Mouse (Mus musculus): Measurements from ENCODE around the gene Rasl12. TPM values are rescaled to one million over a fixed set of nuclear protein-coding genes. Genes with fewer than 3 reads are reported as not detected.

Rasl12 gene
- polyA plus RNA-seq, 1 experiment: 0.11 TPM

GRCm38 (mm10) chr9:65408871-65409295, 10.6 kb downstream of the Rasl12 start:
- Histone ChIP-seq H3K36me3 (ENCODE audit: control insufficient read depth, insufficient read depth) (no peaks in the 10 kb centered on the region), H3K79me2 (ENCODE audit: control insufficient read depth, insufficient read depth) (no peaks in the 10 kb centered on the region), H3K4me3 (no peak overlapping the region)

GRCm38 (mm10) chr9:65410378-65410777, 12.1 kb downstream of the Rasl12 start:
- Histone ChIP-seq H3ac (ENCODE audit: control insufficient read depth, insufficient read length) (no peak overlapping the region), H3K4me3 (no peak overlapping the region), H3K27me3 (ENCODE audit: control insufficient read depth, insufficient read depth, insufficient read length) (peaks cover 9% of the 10 kb centered on the region), H3K4me2 (ENCODE audit: low read depth) (no peak overlapping the region), H3K79me2 (ENCODE audit: control insufficient read depth, insufficient read depth) (no peaks in the 10 kb centered on the region), H3K36me3 (ENCODE audit: control insufficient read depth, insufficient read depth) (no peaks in the 10 kb centered on the region)
- no peak for TF ChIP-seq MYOG (IDR thresholded peaks at IDR 0.05; ENCODE audit: control insufficient read depth in 1 of 3, insufficient read depth in 1 of 3, insufficient read length in 2 of 3, low read depth in 2 of 3)

More at GRCm38 (mm10) chr9:65408871-65409295, 10.6 kb downstream of the Rasl12 start:
- H3ac ChIP-seq (ENCODE audit: control insufficient read depth, insufficient read length): no peak overlapping the region
- peaks cover 9% of the 10 kb centered on the region for H3K27me3 ChIP-seq (ENCODE audit: control insufficient read depth, insufficient read depth, insufficient read length)
- no peak for TF ChIP-seq MAX (IDR thresholded peaks at IDR 0.05; ENCODE audit: low read depth)
- peak; percentile 14; the same call in 1 of the 2 replicates for TF ChIP-seq CEBPB (IDR thresholded peaks at IDR 0.05; ENCODE audit: insufficient read depth, poor library complexity, severe bottlenecking)
- no peak for TF ChIP-seq POLR2A (IDR thresholded peaks at IDR 0.05; ENCODE audit: insufficient read length, low read depth)
- no peak for TF ChIP-seq E2F4 (IDR thresholded peaks at IDR 0.05; ENCODE audit: insufficient read depth)
- TF ChIP-seq MYOG (IDR thresholded peaks at IDR 0.05; ENCODE audit: control insufficient read depth in 1 of 3, insufficient read depth in 1 of 3, insufficient read length in 2 of 3, low read depth in 2 of 3): peak in 1 of 3 experiments; percentile 30
- TF ChIP-seq USF1 (IDR thresholded peaks at IDR 0.05; ENCODE audit: low read depth): no peak
- no peak for TF ChIP-seq REST (IDR thresholded peaks at IDR 0.05; ENCODE audit: insufficient read depth, insufficient read length)
- TF ChIP-seq SRF (IDR thresholded peaks at IDR 0.05; ENCODE audit: control insufficient read depth, insufficient read length, low read depth): no peak
- TF ChIP-seq MYOD1 (IDR thresholded peaks at IDR 0.05; ENCODE audit: control insufficient read depth in 1 of 3, insufficient read length in 2 of 3, low read depth in 2 of 3): no peak
- TF ChIP-seq TCF3 (IDR thresholded peaks at IDR 0.05; ENCODE audit: insufficient read length, low read depth): no peak
- TF ChIP-seq TCF12 (IDR thresholded peaks at IDR 0.05; ENCODE audit: insufficient read depth, poor library complexity, severe bottlenecking): no peak
- TF ChIP-seq POLR2AphosphoS2 (IDR thresholded peaks at IDR 0.05; ENCODE audit: insufficient read length, low read depth): no peak
- H3K4me2 ChIP-seq (ENCODE audit: low read depth): no peak overlapping the region

GRCm38 (mm10) chr9:65411326-65411725, 13.0 kb downstream of the Rasl12 start:
- TF ChIP-seq MYOD1 (IDR thresholded peaks at IDR 0.05; ENCODE audit: control insufficient read depth in 1 of 3, insufficient read length in 2 of 3, low read depth in 2 of 3): no peak
- TF ChIP-seq TCF3 (IDR thresholded peaks at IDR 0.05; ENCODE audit: insufficient read length, low read depth): no peak
- TF ChIP-seq E2F4 (IDR thresholded peaks at IDR 0.05; ENCODE audit: insufficient read depth): no peak
- no peak for TF ChIP-seq POLR2A (IDR thresholded peaks at IDR 0.05; ENCODE audit: insufficient read length, low read depth)
- TF ChIP-seq MAX (IDR thresholded peaks at IDR 0.05; ENCODE audit: low read depth): no peak
- no peak for TF ChIP-seq TCF12 (IDR thresholded peaks at IDR 0.05; ENCODE audit: insufficient read depth, poor library complexity, severe bottlenecking)
- TF ChIP-seq USF1 (IDR thresholded peaks at IDR 0.05; ENCODE audit: low read depth): no peak
- no peak for TF ChIP-seq SRF (IDR thresholded peaks at IDR 0.05; ENCODE audit: control insufficient read depth, insufficient read length, low read depth)
- no peak for TF ChIP-seq CEBPB (IDR thresholded peaks at IDR 0.05; ENCODE audit: insufficient read depth, poor library complexity, severe bottlenecking)
- no peak for TF ChIP-seq MYOG (IDR thresholded peaks at IDR 0.05; ENCODE audit: control insufficient read depth in 1 of 3, insufficient read depth in 1 of 3, insufficient read length in 2 of 3, low read depth in 2 of 3)
- no peak for TF ChIP-seq REST (IDR thresholded peaks at IDR 0.05; ENCODE audit: insufficient read depth, insufficient read length)
- TF ChIP-seq POLR2AphosphoS2 (IDR thresholded peaks at IDR 0.05; ENCODE audit: insufficient read length, low read depth): no peak

GRCm38 (mm10) chr9:65417738-65418137, 19.4 kb downstream of the Rasl12 start:
- no peak for TF ChIP-seq POLR2A (IDR thresholded peaks at IDR 0.05; ENCODE audit: insufficient read length, low read depth)
- no peak for TF ChIP-seq CEBPB (IDR thresholded peaks at IDR 0.05; ENCODE audit: insufficient read depth, poor library complexity, severe bottlenecking)
- no peak for TF ChIP-seq MAX (IDR thresholded peaks at IDR 0.05; ENCODE audit: low read depth)
- no peak for TF ChIP-seq E2F4 (IDR thresholded peaks at IDR 0.05; ENCODE audit: insufficient read depth)
- no peak overlapping the region for H3K4me3 ChIP-seq

More at GRCm38 (mm10) chr9:65411326-65411725, 13.0 kb downstream of the Rasl12 start:
- H3K27me3 ChIP-seq (ENCODE audit: control insufficient read depth, insufficient read depth, insufficient read length): peaks cover 9% of the 10 kb centered on the region
- H3K36me3 ChIP-seq (ENCODE audit: control insufficient read depth, insufficient read depth): no peaks in the 10 kb centered on the region
- no peak overlapping the region for H3K4me2 ChIP-seq (ENCODE audit: low read depth)
- no peak overlapping the region for H3K4me3 ChIP-seq
- H3ac ChIP-seq (ENCODE audit: control insufficient read depth, insufficient read length): no peak overlapping the region
- no peaks in the 10 kb centered on the region for H3K79me2 ChIP-seq (ENCODE audit: control insufficient read depth, insufficient read depth)

GRCm38 (mm10) chr9:65419633-65420032, 21.3 kb downstream of the Rasl12 start:
- Histone ChIP-seq H3K36me3 (ENCODE audit: control insufficient read depth, insufficient read depth) (no peaks in the 10 kb centered on the region), H3K4me3 (no peak overlapping the region), H3ac (ENCODE audit: control insufficient read depth, insufficient read length) (no peak overlapping the region), H3K27me3 (ENCODE audit: control insufficient read depth, insufficient read depth, insufficient read length) (no peaks in the 10 kb centered on the region), H3K4me2 (ENCODE audit: low read depth) (no peak overlapping the region), H3K79me2 (ENCODE audit: control insufficient read depth, insufficient read depth) (no peaks in the 10 kb centered on the region)
- TF ChIP-seq CEBPB (IDR thresholded peaks at IDR 0.05; ENCODE audit: insufficient read depth, poor library complexity, severe bottlenecking) (no peak), E2F4 (IDR thresholded peaks at IDR 0.05; ENCODE audit: insufficient read depth) (no peak), MYOG (IDR thresholded peaks at IDR 0.05; ENCODE audit: control insufficient read depth in 1 of 3, insufficient read depth in 1 of 3, insufficient read length in 2 of 3, low read depth in 2 of 3) (no peak), MYOD1 (IDR thresholded peaks at IDR 0.05; ENCODE audit: control insufficient read depth in 1 of 3, insufficient read length in 2 of 3, low read depth in 2 of 3) (no peak), MAX (IDR thresholded peaks at IDR 0.05; ENCODE audit: low read depth) (no peak), REST (IDR thresholded peaks at IDR 0.05; ENCODE audit: insufficient read depth, insufficient read length) (no peak), TCF3 (IDR thresholded peaks at IDR 0.05; ENCODE audit: insufficient read length, low read depth) (no peak), POLR2AphosphoS2 (IDR thresholded peaks at IDR 0.05; ENCODE audit: insufficient read length, low read depth) (no peak)

More at GRCm38 (mm10) chr9:65417738-65418137, 19.4 kb downstream of the Rasl12 start:
- Histone ChIP-seq H3K79me2 (ENCODE audit: control insufficient read depth, insufficient read depth) (no peaks in the 10 kb centered on the region), H3ac (ENCODE audit: control insufficient read depth, insufficient read length) (no peak overlapping the region), H3K36me3 (ENCODE audit: control insufficient read depth, insufficient read depth) (no peaks in the 10 kb centered on the region), H3K4me2 (ENCODE audit: low read depth) (no peak overlapping the region), H3K27me3 (ENCODE audit: control insufficient read depth, insufficient read depth, insufficient read length) (peaks cover 5% of the 10 kb centered on the region)
